Mouse (Mus musculus): ENCODE measurements around the gene Herc3. TPM values are rescaled to one million over a fixed set of nuclear protein-coding genes. Genes with fewer than 3 reads are reported as not detected.

Herc3 gene
- polyA plus RNA-seq, 1 experiment, result 2.8 TPM

- H3K36me3 ChIP-seq (ENCODE audit: control insufficient read depth, insufficient read depth, low read length), result no peaks in the 10 kb centered on the region
- H3K27ac ChIP-seq (ENCODE audit: control insufficient read depth, insufficient read depth, low read depth, low read length), result no peak overlapping the region
- TF ChIP-seq CTCF (IDR thresholded peaks at IDR 0.05; ENCODE audit: control insufficient read depth, insufficient read depth, insufficient replicate concordance, low read depth, low read length), result no peak
- no peak for TF ChIP-seq POLR2A (IDR thresholded peaks at IDR 0.05; ENCODE audit: control insufficient read depth, low read depth, low read length)
- H3K4me1 ChIP-seq (ENCODE audit: control insufficient read depth, insufficient read depth, low read length), result no peaks in the 10 kb centered on the region
- no peak overlapping the region for H3K4me3 ChIP-seq (ENCODE audit: control insufficient read depth, low read depth, low read length)
- H3K27me3 ChIP-seq (ENCODE audit: control insufficient read depth, insufficient read depth, low read length), result no peaks in the 10 kb centered on the region
These were observed 85.2 kb downstream of the Herc3 start for GRCm38 (mm10) chr6:58916498-58916897.

- H3K4me3 ChIP-seq (ENCODE audit: control insufficient read depth, low read depth, low read length), result peak overlapping the region; percentile 49; the same call in 1 of the 2 replicates
- no peaks in the 10 kb centered on the region for H3K27me3 ChIP-seq (ENCODE audit: control insufficient read depth, insufficient read depth, low read length)
- no peaks in the 10 kb centered on the region for H3K36me3 ChIP-seq (ENCODE audit: control insufficient read depth, insufficient read depth, low read length)
- no peaks in the 10 kb centered on the region for H3K4me1 ChIP-seq (ENCODE audit: control insufficient read depth, insufficient read depth, low read length)
- TF ChIP-seq CTCF (IDR thresholded peaks at IDR 0.05; ENCODE audit: control insufficient read depth, insufficient read depth, insufficient replicate concordance, low read depth, low read length) (no peak), POLR2A (IDR thresholded peaks at IDR 0.05; ENCODE audit: control insufficient read depth, low read depth, low read length) (no peak)
- no peak overlapping the region for H3K27ac ChIP-seq (ENCODE audit: control insufficient read depth, insufficient read depth, low read depth, low read length)
These were observed 89.5 kb downstream of the Herc3 start for GRCm38 (mm10) chr6:58920735-58921134.

GRCm38 (mm10) chr6:58921623-58922022 is 90.4 kb downstream of the Herc3 start:
- no peaks in the 10 kb centered on the region for H3K4me1 ChIP-seq (ENCODE audit: control insufficient read depth, insufficient read depth, low read length)
- no peak overlapping the region for H3K27ac ChIP-seq (ENCODE audit: control insufficient read depth, insufficient read depth, low read depth, low read length)
- H3K27me3 ChIP-seq (ENCODE audit: control insufficient read depth, insufficient read depth, low read length), result no peaks in the 10 kb centered on the region
- TF ChIP-seq CTCF (IDR thresholded peaks at IDR 0.05; ENCODE audit: control insufficient read depth, insufficient read depth, insufficient replicate concordance, low read depth, low read length) (no peak), POLR2A (IDR thresholded peaks at IDR 0.05; ENCODE audit: control insufficient read depth, low read depth, low read length) (no peak)
- H3K4me3 ChIP-seq (ENCODE audit: control insufficient read depth, low read depth, low read length), result no peak overlapping the region
- no peaks in the 10 kb centered on the region for H3K36me3 ChIP-seq (ENCODE audit: control insufficient read depth, insufficient read depth, low read length)

- TF ChIP-seq CTCF (IDR thresholded peaks at IDR 0.05; ENCODE audit: control insufficient read depth, insufficient read depth, insufficient replicate concordance, low read depth, low read length) (no peak), POLR2A (IDR thresholded peaks at IDR 0.05; ENCODE audit: control insufficient read depth, low read depth, low read length) (no peak)
- H3K4me1 ChIP-seq (ENCODE audit: control insufficient read depth, insufficient read depth, low read length), result no peaks in the 10 kb centered on the region
- H3K27me3 ChIP-seq (ENCODE audit: control insufficient read depth, insufficient read depth, low read length), result no peaks in the 10 kb centered on the region
- no peak overlapping the region for H3K27ac ChIP-seq (ENCODE audit: control insufficient read depth, insufficient read depth, low read depth, low read length)
- H3K4me3 ChIP-seq (ENCODE audit: control insufficient read depth, low read depth, low read length), result no peak overlapping the region
- H3K36me3 ChIP-seq (ENCODE audit: control insufficient read depth, insufficient read depth, low read length), result no peaks in the 10 kb centered on the region
These were observed 91.2 kb downstream of the Herc3 start for GRCm38 (mm10) chr6:58922511-58922910.

GRCm38 (mm10) chr6:58927881-58928280 is 96.6 kb downstream of the Herc3 start:
- H3K4me3 ChIP-seq (ENCODE audit: control insufficient read depth, low read depth, low read length), result no peak overlapping the region
- H3K27ac ChIP-seq (ENCODE audit: control insufficient read depth, insufficient read depth, low read depth, low read length), result no peak overlapping the region
- no peaks in the 10 kb centered on the region for H3K4me1 ChIP-seq (ENCODE audit: control insufficient read depth, insufficient read depth, low read length)
- H3K27me3 ChIP-seq (ENCODE audit: control insufficient read depth, insufficient read depth, low read length), result no peaks in the 10 kb centered on the region
- TF ChIP-seq CTCF (IDR thresholded peaks at IDR 0.05; ENCODE audit: control insufficient read depth, insufficient read depth, insufficient replicate concordance, low read depth, low read length), result no peak
- no peak for TF ChIP-seq POLR2A (IDR thresholded peaks at IDR 0.05; ENCODE audit: control insufficient read depth, low read depth, low read length)
- H3K36me3 ChIP-seq (ENCODE audit: control insufficient read depth, insufficient read depth, low read length), result no peaks in the 10 kb centered on the region

- Histone ChIP-seq H3K27me3 (ENCODE audit: control insufficient read depth, insufficient read depth, low read length) (no peaks in the 10 kb centered on the region), H3K4me1 (ENCODE audit: control insufficient read depth, insufficient read depth, low read length) (no peaks in the 10 kb centered on the region), H3K36me3 (ENCODE audit: control insufficient read depth, insufficient read depth, low read length) (no peaks in the 10 kb centered on the region), H3K27ac (ENCODE audit: control insufficient read depth, insufficient read depth, low read depth, low read length) (no peak overlapping the region), H3K4me3 (ENCODE audit: control insufficient read depth, low read depth, low read length) (no peak overlapping the region)
- no peak for TF ChIP-seq CTCF (IDR thresholded peaks at IDR 0.05; ENCODE audit: control insufficient read depth, insufficient read depth, insufficient replicate concordance, low read depth, low read length)
- TF ChIP-seq POLR2A (IDR thresholded peaks at IDR 0.05; ENCODE audit: control insufficient read depth, low read depth, low read length), result no peak
These were observed 98.7 kb downstream of the Herc3 start for GRCm38 (mm10) chr6:58929911-58930431.

- Histone ChIP-seq H3K36me3 (ENCODE audit: control insufficient read depth, insufficient read depth, low read length) (no peaks in the 10 kb centered on the region), H3K27ac (ENCODE audit: control insufficient read depth, insufficient read depth, low read depth, low read length) (no peak overlapping the region), H3K4me1 (ENCODE audit: control insufficient read depth, insufficient read depth, low read length) (no peaks in the 10 kb centered on the region), H3K27me3 (ENCODE audit: control insufficient read depth, insufficient read depth, low read length) (no peaks in the 10 kb centered on the region), H3K4me3 (ENCODE audit: control insufficient read depth, low read depth, low read length) (no peak overlapping the region)
- no peak for TF ChIP-seq POLR2A (IDR thresholded peaks at IDR 0.05; ENCODE audit: control insufficient read depth, low read depth, low read length)
- no peak for TF ChIP-seq CTCF (IDR thresholded peaks at IDR 0.05; ENCODE audit: control insufficient read depth, insufficient read depth, insufficient replicate concordance, low read depth, low read length)
These were observed 99.9 kb downstream of the Herc3 start for GRCm38 (mm10) chr6:58931149-58931548.
